Mouse (Mus musculus) lung, embryonic 14.5 days (tissue): ENCODE data around the gene Itgb1bp1. TPM values are rescaled to one million over a fixed set of nuclear protein-coding genes. Genes with fewer than 3 reads are reported as not detected.
A peak's percentile ranks its signal among the peaks of the same experiment; 100 is the strongest.

Experiments
- ATAC-seq: fragments of 200-750 bp; cut with Nextera tagmentation; 2 replicates; pipeline ENCODE4 v1.8.0; 2017; ENCODE audit warnings: mild to moderate bottlenecking, moderate TSS enrichment, moderate library complexity; ENCODE audit not compliant: insufficient read depth
- DNase-seq: peaks from one replicate; pipeline ENCODE4 v3.0.0-alpha.2; 2015
- H3K27ac ChIP-seq: fragments of 300-500 bp; sonication (generic); 2 replicates; pipeline ENCODE4 v1.5.1; 2014; ENCODE audit warnings: low read depth, mild to moderate bottlenecking, moderate library complexity
- H3K27me3 ChIP-seq: fragments of 300-500 bp; sonication (generic); 2 replicates; pipeline ENCODE4 v1.6.1; 2014; ENCODE audit warnings: low read length, control low read depth; ENCODE audit not compliant: insufficient read depth
- H3K36me3 ChIP-seq: fragments of 300-500 bp; sonication (generic); 2 replicates; pipeline ENCODE4 v1.6.1; 2014; ENCODE audit warnings: control low read depth; ENCODE audit not compliant: insufficient read depth
- H3K4me1 ChIP-seq: fragments of 300-500 bp; sonication (generic); 2 replicates; pipeline ENCODE4 v1.6.1; 2014; ENCODE audit warnings: antibody characterized with exemption, control low read depth; ENCODE audit not compliant: insufficient read depth
- H3K4me2 ChIP-seq: fragments of 300-500 bp; sonication (generic); 2 replicates; pipeline ENCODE4 v1.6.1; 2014; ENCODE audit warnings: mild to moderate bottlenecking
- H3K4me3 ChIP-seq: fragments of 300-500 bp; sonication (generic); 2 replicates; pipeline ENCODE4 v1.5.1; 2014; ENCODE audit warnings: low read depth, low read length
- H3K9ac ChIP-seq: fragments of 300-500 bp; sonication (generic); 2 replicates; pipeline ENCODE4 v1.6.1; 2014
- H3K9me3 ChIP-seq: fragments of 300-500 bp; sonication (generic); 2 replicates; pipeline ENCODE4 v1.6.1; 2016; ENCODE audit warnings: low read depth, low read length, control low read depth
- CTCF ChIP-seq: IDR thresholded peaks from 2 replicates; pipeline ENCODE4 v1.5.1; 2016; ENCODE audit warnings: antibody characterized with exemption, low read depth
- WGBS: fragments of 180-500 bp; shearing (Covaris S2); extraction: QIAGEN DNeasy Blood & Tissue Kit; methylation state at CpG from one replicate; pipeline ENCODE4 v1.1.7; 2014; 5-methylcytosine and 5-hydroxymethylcytosine counted together
- polyA plus RNA-seq: library from polyadenylated mRNA; unstranded; fragments of >200 nt; fragmentation: Nextera tagmentation; extraction: Ambion mirVana; gene quantifications from 2 replicates; pipeline ENCODE4 v1.2.1, GENCODE M21; 2014

Gene Itgb1bp1
- polyA plus RNA-seq, 1 experiment from 2014 or later: 49.2 TPM

GRCm38 (mm10) chr12:21318143-21318895 lies 32.2 kb upstream of the Itgb1bp1 start:
- DNase-seq: peak; percentile 82
- no peaks in the 10 kb centered on the region for H3K27me3 ChIP-seq

DNA sequence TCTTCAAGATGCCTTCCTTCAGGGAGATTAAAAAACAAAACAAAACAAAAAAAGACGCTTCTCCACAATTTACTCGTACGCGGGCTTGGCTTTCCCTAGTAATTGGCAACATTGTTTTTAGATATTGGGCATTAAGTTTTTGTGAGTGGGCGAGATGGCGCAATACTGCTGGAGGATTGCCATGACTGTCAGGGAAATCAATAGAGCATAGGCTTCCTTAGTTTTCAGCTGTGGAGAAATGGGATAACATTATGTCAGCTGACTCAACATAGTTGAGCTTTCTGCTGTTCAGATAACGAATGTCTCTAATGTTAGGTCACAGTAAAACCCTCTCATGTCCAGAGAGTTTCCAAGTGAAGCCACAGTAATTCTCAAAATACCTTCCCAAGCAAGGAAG lies 30.8 kb upstream of the Itgb1bp1 start:
- Histone ChIP-seq H3K9me3 (no peaks in the 10 kb centered on the region), H3K4me3 (peak overlapping the region; percentile 65), H3K27ac (no peak overlapping the region), H3K27me3 (no peaks in the 10 kb centered on the region), H3K36me3 (peaks cover 59% of the 10 kb centered on the region), H3K4me2 (peak overlapping the region; percentile 66), H3K4me1 (0 out of 2 replicates have a peak, but pooled peaks cover 3% of the 10 kb centered on the region), H3K9ac (peak overlapping the region; percentile 77)
- peak; percentile 62 for DNase-seq
- 23% methylated on average over 7 of the region's 7 CpGs for WGBS
- TF ChIP-seq CTCF: no peak
- no peak for ATAC-seq

More at GRCm38 (mm10) chr12:21318143-21318895, 32.2 kb upstream of the Itgb1bp1 start:
- Histone ChIP-seq H3K4me2 (no peak overlapping the region), H3K4me3 (no peak overlapping the region), H3K9me3 (no peaks in the 10 kb centered on the region), H3K27ac (no peak overlapping the region), H3K36me3 (peaks cover 57% of the 10 kb centered on the region), H3K9ac (no peak overlapping the region), H3K4me1 (0 out of 2 replicates have a peak, but pooled peaks cover 3% of the 10 kb centered on the region)
- ATAC-seq: no peak
- TF ChIP-seq CTCF: peak; percentile 81
- 78% methylated on average over 12 of the region's 12 CpGs for WGBS

GRCm38 (mm10) chr12:21315923-21316868 lies 30.1 kb upstream of the Itgb1bp1 start, which contains the start of gene Iah1:
Gene Iah1, plus strand, starts transcription at chr12:21316389.
- DNase-seq: peak; percentile 91
- H3K4me1 ChIP-seq: 0 out of 2 replicates have a peak, but pooled peaks cover 3% of the 10 kb centered on the region
- peak within 1 kb of the TSS; percentile 65 for H3K4me3 ChIP-seq
- H3K9ac ChIP-seq: peak within 1 kb of the TSS; percentile 77
- ATAC-seq: peak; percentile 94
- peak within 1 kb of the TSS; percentile 66 for H3K4me2 ChIP-seq
- H3K36me3 ChIP-seq: peaks cover 60% of the 10 kb centered on the region
- no peaks in the 10 kb centered on the region for H3K9me3 ChIP-seq
- no peaks in the 10 kb centered on the region for H3K27me3 ChIP-seq
- no peak for TF ChIP-seq CTCF
- H3K27ac ChIP-seq: 0 out of 2 replicates have a peak within 1 kb of the TSS, but pooled peaks have one; percentile 42
- 3% methylated on average over 59 of the region's 59 CpGs for WGBS

- H3K36me3 ChIP-seq: peaks cover 78% of the 10 kb centered on the region
These were observed 26.1 kb upstream of the Itgb1bp1 start for GRCm38 (mm10) chr12:21312201-21312600.

GRCm38 (mm10) chr12:21306721-21307120 lies 20.6 kb upstream of the Itgb1bp1 start:
- Histone ChIP-seq H3K36me3 (peaks cover 96% of the 10 kb centered on the region), H3K27ac (no peak overlapping the region), H3K4me1 (no peaks in the 10 kb centered on the region), H3K9ac (no peak overlapping the region), H3K27me3 (no peaks in the 10 kb centered on the region), H3K4me2 (no peak overlapping the region), H3K4me3 (no peak overlapping the region), H3K9me3 (no peaks in the 10 kb centered on the region)
- TF ChIP-seq CTCF: no peak
- 83% methylated on average over 4 of the region's 4 CpGs for WGBS
- DNase-seq: no peak
- ATAC-seq: no peak

More at GRCm38 (mm10) chr12:21312201-21312600, 26.1 kb upstream of the Itgb1bp1 start:
- DNase-seq (no peak), ATAC-seq (no peak)
- WGBS: 80% methylated on average over 5 of the region's 5 CpGs
- H3K9me3 ChIP-seq: no peaks in the 10 kb centered on the region
- TF ChIP-seq CTCF: no peak
- H3K4me1 ChIP-seq: 0 out of 2 replicates have a peak, but pooled peaks cover 2% of the 10 kb centered on the region
- H3K9ac ChIP-seq: no peak overlapping the region
- no peak overlapping the region for H3K27ac ChIP-seq
- H3K4me3 ChIP-seq: no peak overlapping the region
- H3K27me3 ChIP-seq: no peaks in the 10 kb centered on the region
- no peak overlapping the region for H3K4me2 ChIP-seq

DNA sequence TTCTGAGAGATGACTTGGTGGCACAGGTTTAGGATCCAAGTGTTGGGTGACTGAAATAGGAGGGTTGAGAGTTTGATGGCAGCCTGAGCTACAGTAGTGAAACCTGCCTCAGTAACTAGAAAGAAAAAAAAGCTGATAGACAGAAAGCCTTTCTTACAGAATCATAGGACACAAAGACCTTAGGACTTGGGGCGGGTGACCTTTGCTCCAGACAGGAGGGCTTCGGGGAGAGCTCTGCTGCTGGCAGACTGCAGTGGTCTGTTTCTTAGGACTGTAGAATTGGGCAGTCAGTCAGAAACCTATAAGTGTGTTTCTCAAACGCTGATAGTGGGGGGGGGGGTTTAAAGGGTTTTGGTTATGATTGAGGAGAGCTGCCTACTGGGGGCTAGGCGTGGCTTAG lies 19.7 kb upstream of the Itgb1bp1 start:
- no peaks in the 10 kb centered on the region for H3K9me3 ChIP-seq
- no peaks in the 10 kb centered on the region for H3K4me1 ChIP-seq
- H3K4me3 ChIP-seq: no peak overlapping the region
- DNase-seq (no peak), ATAC-seq (no peak)
- H3K36me3 ChIP-seq: peaks cover 96% of the 10 kb centered on the region
- TF ChIP-seq CTCF: no peak
- no peak overlapping the region for H3K9ac ChIP-seq
- no peak overlapping the region for H3K4me2 ChIP-seq
- H3K27me3 ChIP-seq: no peaks in the 10 kb centered on the region
- 90% methylated on average over 4 of the region's 4 CpGs for WGBS
- no peak overlapping the region for H3K27ac ChIP-seq

GRCm38 (mm10) chr12:21302361-21302783 lies 16.3 kb upstream of the Itgb1bp1 start:
- WGBS: 75% methylated on average over 5 of the region's 5 CpGs
- no peak for TF ChIP-seq CTCF
- Histone ChIP-seq H3K4me2 (no peak overlapping the region), H3K4me3 (no peak overlapping the region), H3K27ac (no peak overlapping the region), H3K9me3 (no peaks in the 10 kb centered on the region), H3K4me1 (no peaks in the 10 kb centered on the region), H3K36me3 (peaks cover 88% of the 10 kb centered on the region), H3K27me3 (no peaks in the 10 kb centered on the region), H3K9ac (no peak overlapping the region)
- ATAC-seq: no peak
- no peak for DNase-seq
